Mouse (Mus musculus) CD8-positive naive resting alpha-beta T cell, adult 2 months (primary cell): ENCODE results near the gene Qser1.
A peak's percentile ranks its signal among the peaks of the same experiment; 100 is the strongest.
"Not testable (repeated sequence)": the region's sequence is repeated elsewhere in the genome, so short reads cannot be mapped to it uniquely, and the experiment has no call there.

ENCODE experiments used
- DNase-seq, 2 experiments: peaks; one replicate each; pipeline ENCODE4 v3.0.0; 2022; ENCODE audit warnings: low read depth in 2 of 2, low spot score in 2 of 2

The Qser1 gene

GRCm38 (mm10) chr2:104816371-104816827 is at the start of gene Qser1:
Qser1 (minus strand) TSS chr2:104816760.
- no peak for DNase-seq

- DNase-seq: no peak
Measured at GRCm38 (mm10) chr2:104864176-104864860, 47.8 kb upstream of the Qser1 start.

- DNase-seq: no peak
Measured at GRCm38 (mm10) chr2:104860426-104860825, 43.9 kb upstream of the Qser1 start.

GRCm38 (mm10) chr2:104859060-104859459 is 42.5 kb upstream of the Qser1 start:
- no peak for DNase-seq

- not testable (repeated sequence) for DNase-seq
Measured at GRCm38 (mm10) chr2:104858083-104858482, 41.5 kb upstream of the Qser1 start.

- DNase-seq: no peak
Measured at GRCm38 (mm10) chr2:104856218-104856617, 39.7 kb upstream of the Qser1 start.

DNA sequence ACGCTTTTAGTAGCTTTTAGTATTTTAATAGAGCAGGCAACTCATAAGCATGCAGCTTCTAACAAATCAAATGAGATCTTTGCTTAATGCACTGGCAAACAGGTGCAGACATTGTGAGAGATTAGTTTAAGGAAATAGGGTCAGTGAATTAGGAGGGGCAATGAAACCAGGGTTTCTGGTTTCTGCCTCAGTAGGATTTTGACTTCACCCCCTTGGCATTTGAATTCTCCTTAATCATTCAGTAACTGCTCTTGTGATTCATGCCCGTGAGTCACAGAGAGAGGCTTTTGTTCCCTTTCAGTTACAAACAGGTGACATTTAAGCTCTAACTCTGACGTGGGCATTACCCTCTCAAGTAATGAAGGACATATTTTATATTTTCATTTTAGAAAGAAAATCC is 39.2 kb upstream of the Qser1 start:
- no peak for DNase-seq

- DNase-seq: no peak
Measured at GRCm38 (mm10) chr2:104854836-104855235, 38.3 kb upstream of the Qser1 start.

DNA sequence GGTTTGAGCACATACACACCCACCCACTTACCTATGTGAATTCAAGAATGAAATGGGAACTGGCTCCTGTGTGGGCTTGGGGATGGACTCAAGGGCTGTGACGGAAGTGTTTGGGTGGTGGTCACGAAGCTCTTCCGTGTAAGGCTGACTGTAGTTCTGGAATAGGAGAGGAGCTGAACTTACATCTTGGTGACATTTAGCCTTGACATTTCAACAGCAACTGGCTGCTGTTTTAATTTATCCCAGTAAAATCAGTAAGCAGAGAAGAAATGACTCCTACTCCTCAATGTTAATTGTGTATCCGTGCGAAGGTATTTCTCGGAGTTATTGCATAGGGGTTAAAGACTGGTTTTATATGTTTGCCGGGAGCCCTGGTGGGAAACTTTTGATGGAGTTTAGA is 36.0 kb upstream of the Qser1 start:
- DNase-seq: no peak

- no peak for DNase-seq
Measured at GRCm38 (mm10) chr2:104851686-104852085, 35.1 kb upstream of the Qser1 start.

GRCm38 (mm10) chr2:104849991-104850359 is 33.4 kb upstream of the Qser1 start:
- DNase-seq: no peak

GRCm38 (mm10) chr2:104849276-104849990 is 32.9 kb upstream of the Qser1 start, which contains the start of gene Prrg4:
Prrg4 (minus strand) TSS chr2:104849876.
- DNase-seq: peak; percentile 26 to 41

DNA sequence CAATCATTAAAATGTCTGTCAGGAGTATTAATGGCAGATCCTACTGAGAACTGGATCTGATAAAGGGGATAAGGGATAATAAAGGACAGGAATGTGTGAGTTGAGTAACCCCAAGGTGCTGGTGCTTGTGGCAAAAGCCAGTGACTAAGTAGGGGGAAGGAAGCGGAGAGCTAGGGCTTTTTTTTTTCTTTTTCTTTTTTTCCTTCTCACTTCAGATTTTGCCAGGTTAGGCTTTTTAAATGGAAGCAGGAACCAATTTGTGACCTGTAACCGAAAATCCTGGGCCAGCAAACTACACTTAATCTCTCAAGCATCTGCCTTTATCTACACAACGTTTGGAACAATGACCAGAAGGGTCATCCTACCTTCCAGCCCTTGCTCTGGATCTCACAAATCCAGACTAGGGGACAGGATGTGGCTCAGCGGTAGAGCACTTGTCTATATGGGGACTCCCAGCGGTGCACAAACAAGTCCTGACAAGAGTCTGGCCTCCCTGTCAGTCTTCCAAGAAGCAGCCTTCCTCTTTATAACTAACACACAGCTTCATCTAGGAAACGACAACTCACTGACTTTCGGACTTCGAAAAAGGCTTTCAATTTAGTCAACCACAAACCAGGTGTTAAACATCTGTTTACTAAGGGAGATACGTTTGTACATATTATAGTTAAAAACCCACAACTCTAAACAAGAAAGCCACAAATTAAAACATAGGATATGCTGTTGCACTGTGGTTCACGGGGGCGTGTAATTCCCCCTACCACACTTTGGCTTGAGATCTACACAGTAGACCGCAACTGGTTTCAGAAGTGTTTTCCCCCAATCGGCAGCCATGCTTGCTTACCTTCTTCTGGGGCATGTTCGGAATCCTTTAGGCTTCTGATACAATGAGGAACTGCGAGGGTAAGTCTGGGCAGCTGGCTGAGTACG is 31.9 kb upstream of the Qser1 start:
- DNase-seq: peak; percentile 16 to 30

DNA sequence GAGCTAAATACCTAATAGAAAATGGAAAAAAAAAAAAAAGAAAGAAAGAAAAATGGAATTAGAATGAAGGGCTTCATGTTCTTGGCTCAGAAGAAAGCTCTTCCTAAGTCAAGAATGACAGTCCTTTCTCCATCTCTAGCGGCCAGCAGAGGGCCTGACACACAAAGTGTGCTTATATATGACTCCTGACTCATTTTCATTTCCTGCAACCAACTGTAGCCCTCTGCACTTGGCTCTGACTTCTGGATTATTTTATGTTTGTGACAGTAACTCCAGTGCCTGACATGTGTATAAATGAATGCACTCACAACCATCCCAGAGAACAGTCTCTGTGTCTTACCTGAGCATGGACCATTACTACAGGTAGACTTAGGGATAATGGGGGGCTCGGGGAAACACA is 31.1 kb upstream of the Qser1 start:
- DNase-seq: peak; percentile 16 to 23

DNA sequence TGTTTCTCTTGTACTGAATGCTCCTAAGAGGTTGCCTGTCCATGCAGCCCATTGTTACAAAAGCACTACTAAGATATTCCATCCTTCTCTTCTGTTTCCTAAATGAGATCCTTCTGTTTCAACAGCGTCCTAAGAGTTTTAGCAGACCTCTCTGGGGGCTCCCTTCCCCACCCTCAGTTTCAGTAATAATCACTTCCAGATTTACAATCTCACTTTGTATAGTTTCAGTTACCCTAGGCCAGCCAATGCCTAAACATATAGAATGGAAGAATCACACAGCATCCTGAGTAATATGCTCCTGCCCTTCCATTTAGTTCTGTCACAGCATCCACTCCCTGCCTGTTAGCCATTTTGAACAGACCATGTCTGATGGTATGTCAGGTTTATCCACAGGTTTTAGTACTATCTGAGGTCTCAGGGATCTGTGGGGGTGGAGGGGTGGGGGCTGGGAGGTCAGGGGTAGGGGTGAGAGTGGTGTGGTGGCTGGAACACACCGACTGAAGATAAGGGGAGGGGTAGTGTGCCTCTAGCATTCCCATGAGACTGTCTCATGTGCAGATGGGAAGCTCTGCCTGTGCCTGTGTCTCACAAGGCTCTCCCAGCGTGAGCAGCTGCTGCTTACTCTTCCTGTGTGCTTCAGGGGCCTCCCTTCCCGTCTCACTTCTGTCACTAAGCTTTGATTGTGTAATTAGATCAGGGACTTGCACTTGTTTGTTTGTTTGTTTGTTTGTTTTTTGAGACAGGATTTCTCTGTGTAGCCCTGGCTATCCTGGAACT is 30.3 kb upstream of the Qser1 start:
- no peak for DNase-seq

DNA sequence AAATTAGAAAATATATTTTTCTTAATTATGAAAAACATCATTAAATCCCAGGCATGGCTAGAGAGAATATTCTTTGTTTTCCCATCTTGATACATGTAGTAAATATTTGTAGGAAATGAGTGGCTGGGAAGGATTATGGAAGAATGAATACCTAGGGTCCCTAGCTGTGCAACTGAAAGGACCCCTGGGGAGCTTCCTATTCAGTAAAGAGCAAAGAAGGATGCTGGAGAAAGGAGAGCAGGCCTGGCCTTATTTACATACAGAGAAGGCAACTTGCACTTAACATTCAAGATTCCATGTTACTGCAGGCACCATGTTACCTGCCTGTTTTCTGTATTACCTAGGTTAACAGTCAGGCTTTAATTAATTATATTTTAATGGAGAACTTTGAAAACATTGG is 26.0 kb upstream of the Qser1 start:
- no peak for DNase-seq

DNA sequence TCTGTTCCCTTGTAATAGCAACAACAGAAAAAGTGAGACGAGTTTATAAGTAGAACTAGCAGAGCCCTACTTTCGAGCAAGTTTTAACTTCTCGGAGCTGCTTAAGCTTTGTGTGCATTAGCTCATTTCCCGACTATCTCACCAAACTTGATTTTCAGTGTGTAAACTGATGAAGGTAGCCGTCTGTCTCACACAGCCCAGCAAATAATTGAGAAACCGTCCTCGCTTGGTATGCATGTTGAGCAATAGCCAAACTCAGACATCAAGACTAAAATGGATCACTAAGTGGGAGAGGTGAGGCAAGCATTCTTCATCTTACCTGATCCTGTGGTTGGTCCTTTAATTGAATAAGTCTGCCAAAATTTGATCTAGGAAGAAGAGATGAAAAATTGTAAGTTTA is 25.2 kb upstream of the Qser1 start:
- DNase-seq: no peak

- no peak for DNase-seq
Measured at GRCm38 (mm10) chr2:104840974-104841373, 24.4 kb upstream of the Qser1 start.

DNA sequence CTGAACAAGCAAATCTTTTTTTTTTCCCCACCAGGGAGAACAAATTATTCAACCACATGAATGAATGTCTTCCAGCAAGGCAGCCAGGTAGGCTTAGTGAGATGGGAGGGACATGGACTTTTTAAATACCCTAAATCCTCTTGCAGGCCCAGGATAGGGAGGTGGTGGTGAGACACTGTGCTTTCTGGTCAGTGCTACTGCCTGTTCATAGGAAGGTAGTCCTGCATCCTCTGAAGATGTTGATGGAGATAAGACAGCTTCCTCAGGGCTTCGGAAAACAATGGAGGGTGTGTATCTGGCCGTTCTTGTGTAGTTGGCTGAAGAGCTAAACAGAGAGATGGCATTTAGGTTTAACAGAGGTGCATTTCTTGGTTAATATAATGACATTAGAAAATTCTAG is 15.9 kb upstream of the Qser1 start:
- DNase-seq: no peak

GRCm38 (mm10) chr2:104826191-104826590 is 9.6 kb upstream of the Qser1 start:
- no peak for DNase-seq

DNA sequence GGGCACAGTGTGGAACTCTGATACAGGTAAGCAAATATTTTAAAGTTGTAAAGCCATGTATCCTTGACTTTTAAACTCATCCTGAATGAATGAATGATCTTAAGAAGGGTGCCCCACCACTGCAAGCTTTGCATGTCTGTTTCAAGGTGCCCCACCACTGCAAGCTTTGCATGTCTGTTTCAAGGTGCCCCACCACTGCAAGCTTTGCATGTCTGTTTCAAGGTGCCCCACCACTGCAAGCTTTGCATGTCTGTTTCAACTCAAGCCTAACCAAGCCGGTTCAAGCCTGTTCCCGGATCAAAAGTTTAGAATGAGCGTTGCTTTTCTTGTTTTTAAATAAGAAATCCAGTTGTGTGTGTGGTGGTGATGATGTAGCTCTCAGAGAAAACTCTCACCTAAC is 2.2 kb upstream of the Qser1 start:
- not testable (repeated sequence) for DNase-seq
